Mouse (Mus musculus) forebrain, embryonic 15.5 days (tissue): ENCODE data around the gene Top1. TPM values are rescaled to one million over a fixed set of nuclear protein-coding genes. Genes with fewer than 3 reads are reported as not detected.

Experiments
- ATAC-seq: fragments of 200-750 bp; cut with Nextera tagmentation; replicated peaks from 2 replicates; pipeline ENCODE4 v1.8.0; 2017; ENCODE audit warnings: mild to moderate bottlenecking, moderate TSS enrichment, moderate library complexity
- H3K27ac ChIP-seq: fragments of 300-500 bp; sonication (generic); replicated peaks from 2 replicates; pipeline ENCODE4 v1.5.1; 2015; ENCODE audit warnings: mild to moderate bottlenecking, inconsistent platforms
- H3K27me3 ChIP-seq: fragments of 300-500 bp; sonication (generic); 2 replicates; pipeline ENCODE4 v1.6.1; 2015; ENCODE audit warnings: inconsistent platforms
- H3K36me3 ChIP-seq: fragments of 300-500 bp; sonication (generic); 2 replicates; pipeline ENCODE4 v1.6.1; 2015; ENCODE audit warnings: mild to moderate bottlenecking, inconsistent platforms
- H3K4me1 ChIP-seq: fragments of 300-500 bp; sonication (generic); 2 replicates; pipeline ENCODE4 v1.6.1; 2015; ENCODE audit warnings: inconsistent platforms
- H3K4me2 ChIP-seq: fragments of 300-500 bp; sonication (generic); replicated peaks from 2 replicates; pipeline ENCODE4 v1.6.1; 2015; ENCODE audit warnings: mild to moderate bottlenecking, inconsistent platforms
- H3K4me3 ChIP-seq: fragments of 300-500 bp; sonication (generic); 2 replicates; pipeline ENCODE4 v1.5.1; 2015; ENCODE audit warnings: mild to moderate bottlenecking, inconsistent platforms
- H3K9ac ChIP-seq: fragments of 300-500 bp; sonication (generic); replicated peaks from 2 replicates; pipeline ENCODE4 v1.6.1; 2015; ENCODE audit warnings: mild to moderate bottlenecking, inconsistent platforms
- H3K9me3 ChIP-seq: fragments of 300-500 bp; sonication (generic); 2 replicates; pipeline ENCODE4 v1.6.1; 2016; ENCODE audit warnings: inconsistent platforms
- WGBS: fragments of 180-500 bp; shearing (Covaris S2); methylation state at CpG from one replicate; pipeline ENCODE4 v1.1.7; 2015; ENCODE audit warnings: mixed read lengths; 5-methylcytosine and 5-hydroxymethylcytosine counted together
- polyA plus RNA-seq: library from polyadenylated mRNA; unstranded; fragments of >200 nt; fragmentation: Nextera tagmentation; extraction: Ambion mirVana; gene quantifications from 2 replicates; pipeline ENCODE4 v1.2.1, GENCODE M21; 2015

Gene Top1
- polyA plus RNA-seq, 1 experiment from 2014 or later, result 106 TPM

- ATAC-seq, result no peak
- Histone ChIP-seq H3K27me3 (no peaks in the 10 kb centered on the region), H3K9ac (no peak overlapping the region), H3K27ac (no peak overlapping the region), H3K36me3 (peaks cover 15% of the 10 kb centered on the region), H3K9me3 (no peaks in the 10 kb centered on the region), H3K4me1 (peaks cover 40% of the 10 kb centered on the region), H3K4me3 (no peak overlapping the region), H3K4me2 (no peak overlapping the region)
- 82% methylated on average over 3 of the region's 3 CpGs for WGBS
These were observed 83.3 kb downstream of the Top1 start for GRCm38 (mm10) chr2:160728972-160729371.

GRCm38 (mm10) chr2:160729436-160729835, 83.7 kb downstream of the Top1 start:
- H3K36me3 ChIP-seq, result peaks cover 10% of the 10 kb centered on the region
- no peaks in the 10 kb centered on the region for H3K27me3 ChIP-seq
- no peak overlapping the region for H3K9ac ChIP-seq
- H3K4me2 ChIP-seq, result no peak overlapping the region
- no peak overlapping the region for H3K27ac ChIP-seq
- H3K9me3 ChIP-seq, result no peaks in the 10 kb centered on the region
- H3K4me1 ChIP-seq, result peaks cover 44% of the 10 kb centered on the region
- WGBS, result 73% methylated on average over 2 of the region's 2 CpGs
- no peak overlapping the region for H3K4me3 ChIP-seq
- no peak for ATAC-seq

GRCm38 (mm10) chr2:160729851-160730796, 84.4 kb downstream of the Top1 start:
- H3K4me3 ChIP-seq, result peak overlapping the region; percentile 97
- H3K4me1 ChIP-seq, result peaks cover 51% of the 10 kb centered on the region
- no peaks in the 10 kb centered on the region for H3K9me3 ChIP-seq
- H3K36me3 ChIP-seq, result peaks cover 8% of the 10 kb centered on the region
- H3K27me3 ChIP-seq, result no peaks in the 10 kb centered on the region
- 39% methylated on average over 17 of the region's 17 CpGs for WGBS
- peak overlapping the region; percentile 99 for H3K27ac ChIP-seq
- peak overlapping the region; percentile 93 for H3K4me2 ChIP-seq
- H3K9ac ChIP-seq, result peak overlapping the region; percentile 100
- no peak; the same call in 1 of the 2 replicates for ATAC-seq

- WGBS, result 5% methylated on average over 19 of the region's 19 CpGs
- Histone ChIP-seq H3K4me3 (peak overlapping the region; percentile 97), H3K27ac (peak overlapping the region; percentile 99), H3K9me3 (no peaks in the 10 kb centered on the region), H3K4me2 (peak overlapping the region; percentile 93), H3K27me3 (no peaks in the 10 kb centered on the region), H3K36me3 (peaks cover 7% of the 10 kb centered on the region), H3K4me1 (peaks cover 57% of the 10 kb centered on the region), H3K9ac (peak overlapping the region; percentile 100)
- no peak for ATAC-seq
These were observed 85.1 kb downstream of the Top1 start for GRCm38 (mm10) chr2:160730797-160731116.

- H3K4me1 ChIP-seq, result peaks cover 57% of the 10 kb centered on the region
- under 1% methylated on average over 50 of the region's 99 CpGs for WGBS
- H3K27me3 ChIP-seq, result no peaks in the 10 kb centered on the region
- H3K9ac ChIP-seq, result peak within 1 kb of the TSS; percentile 100
- no peaks in the 10 kb centered on the region for H3K9me3 ChIP-seq
- H3K27ac ChIP-seq, result peak within 1 kb of the TSS; percentile 99
- peak; percentile 96 for ATAC-seq
- H3K36me3 ChIP-seq, result peaks cover 5% of the 10 kb centered on the region
- H3K4me2 ChIP-seq, result peak within 1 kb of the TSS; percentile 93
- peak within 1 kb of the TSS; percentile 97 for H3K4me3 ChIP-seq
These were observed 85.6 kb downstream of the Top1 start, which contains the start of gene Plcg1 for GRCm38 (mm10) chr2:160731117-160731838. Plcg1 (plus strand) TSS chr2:160731300.

GRCm38 (mm10) chr2:160731839-160732261, 86.2 kb downstream of the Top1 start:
- no peaks in the 10 kb centered on the region for H3K9me3 ChIP-seq
- H3K9ac ChIP-seq, result peak overlapping the region; percentile 100
- H3K4me1 ChIP-seq, result peaks cover 54% of the 10 kb centered on the region
- peak overlapping the region; percentile 93 for H3K4me2 ChIP-seq
- under 1% methylated on average over 32 of the region's 32 CpGs for WGBS
- peaks cover 10% of the 10 kb centered on the region for H3K36me3 ChIP-seq
- peak overlapping the region; percentile 97 for H3K4me3 ChIP-seq
- H3K27me3 ChIP-seq, result no peaks in the 10 kb centered on the region
- ATAC-seq, result 0 out of 2 replicates have a peak, but pooled peaks have one; percentile 2
- peak overlapping the region; percentile 99 for H3K27ac ChIP-seq

GRCm38 (mm10) chr2:160732420-160732995, 86.8 kb downstream of the Top1 start:
- Histone ChIP-seq H3K4me2 (peak overlapping the region; percentile 93), H3K27me3 (no peaks in the 10 kb centered on the region), H3K4me3 (peak overlapping the region; percentile 97), H3K9ac (peak overlapping the region; percentile 100), H3K36me3 (peaks cover 14% of the 10 kb centered on the region), H3K9me3 (no peaks in the 10 kb centered on the region), H3K4me1 (peaks cover 56% of the 10 kb centered on the region), H3K27ac (peak overlapping the region; percentile 99; the same call in 1 of the 2 replicates)
- ATAC-seq, result no peak
- 45% methylated on average over 9 of the region's 9 CpGs for WGBS

- Histone ChIP-seq H3K27ac (no peak overlapping the region), H3K4me3 (peak overlapping the region; percentile 97), H3K4me1 (peaks cover 56% of the 10 kb centered on the region), H3K9ac (peak overlapping the region; percentile 100), H3K27me3 (no peaks in the 10 kb centered on the region), H3K36me3 (peaks cover 14% of the 10 kb centered on the region), H3K4me2 (peak overlapping the region; percentile 93), H3K9me3 (no peaks in the 10 kb centered on the region)
- WGBS, result 58% methylated on average over 7 of the region's 7 CpGs
- ATAC-seq, result no peak
These were observed 87.4 kb downstream of the Top1 start for GRCm38 (mm10) chr2:160733131-160733531.

GRCm38 (mm10) chr2:160734331-160734730, 88.6 kb downstream of the Top1 start:
- ATAC-seq, result no peak
- no peak overlapping the region for H3K27ac ChIP-seq
- peaks cover 65% of the 10 kb centered on the region for H3K4me1 ChIP-seq
- H3K9me3 ChIP-seq, result no peaks in the 10 kb centered on the region
- H3K4me2 ChIP-seq, result peak overlapping the region; percentile 93
- peaks cover 14% of the 10 kb centered on the region for H3K36me3 ChIP-seq
- no peaks in the 10 kb centered on the region for H3K27me3 ChIP-seq
- WGBS, result 83% methylated on average over 3 of the region's 3 CpGs
- H3K4me3 ChIP-seq, result peak overlapping the region; percentile 97; the same call in 1 of the 2 replicates
- no peak overlapping the region for H3K9ac ChIP-seq

GRCm38 (mm10) chr2:160735706-160736310, 90.1 kb downstream of the Top1 start:
- ATAC-seq, result no peak
- Histone ChIP-seq H3K27me3 (no peaks in the 10 kb centered on the region), H3K36me3 (peaks cover 14% of the 10 kb centered on the region), H3K4me1 (peaks cover 70% of the 10 kb centered on the region), H3K9ac (no peak overlapping the region), H3K27ac (no peak overlapping the region), H3K4me3 (no peak overlapping the region), H3K9me3 (no peaks in the 10 kb centered on the region), H3K4me2 (no peak overlapping the region)
- 91% methylated on average over 5 of the region's 5 CpGs for WGBS

- no peak overlapping the region for H3K4me2 ChIP-seq
- H3K4me3 ChIP-seq, result no peak overlapping the region
- peaks cover 14% of the 10 kb centered on the region for H3K36me3 ChIP-seq
- peaks cover 75% of the 10 kb centered on the region for H3K4me1 ChIP-seq
- H3K27me3 ChIP-seq, result no peaks in the 10 kb centered on the region
- no peak for ATAC-seq
- H3K27ac ChIP-seq, result no peak overlapping the region
- H3K9ac ChIP-seq, result no peak overlapping the region
- WGBS, result 89% methylated on average over 3 of the region's 3 CpGs
- H3K9me3 ChIP-seq, result no peaks in the 10 kb centered on the region
These were observed 90.8 kb downstream of the Top1 start for GRCm38 (mm10) chr2:160736466-160736865.
